Mouse (Mus musculus) limb, embryonic 15.5 days (tissue): Measurements from ENCODE around the gene Mbnl1. TPM values are rescaled to one million over a fixed set of nuclear protein-coding genes. Genes with fewer than 3 reads are reported as not detected.
A peak's percentile ranks its signal among the peaks of the same experiment; 100 is the strongest.

Source experiments
- ATAC-seq: fragments of 200-750 bp; cut with Nextera tagmentation; 2 replicates; pipeline ENCODE4 v1.8.0; 2017; ENCODE audit warnings: low read depth, moderate TSS enrichment; ENCODE audit not compliant: insufficient number of reproducible peaks, low FRiP score, low TSS enrichment
- H3K27ac ChIP-seq: fragments of 300-500 bp; sonication (generic); 2 replicates; pipeline ENCODE4 v1.5.1; 2015; ENCODE audit warnings: moderate library complexity, mild to moderate bottlenecking, inconsistent platforms
- H3K27me3 ChIP-seq: fragments of 300-500 bp; sonication (generic); 2 replicates; pipeline ENCODE4 v1.6.1; 2015; ENCODE audit warnings: inconsistent platforms
- H3K36me3 ChIP-seq: fragments of 300-500 bp; sonication (generic); 2 replicates; pipeline ENCODE4 v1.6.1; 2015; ENCODE audit warnings: inconsistent platforms
- H3K4me1 ChIP-seq: fragments of 300-500 bp; sonication (generic); 2 replicates; pipeline ENCODE4 v1.6.1; 2015; ENCODE audit warnings: inconsistent platforms
- H3K4me2 ChIP-seq: fragments of 300-500 bp; sonication (generic); 2 replicates; pipeline ENCODE4 v1.6.1; 2015; ENCODE audit warnings: mild to moderate bottlenecking, inconsistent platforms
- H3K4me3 ChIP-seq: fragments of 300-500 bp; sonication (generic); 2 replicates; pipeline ENCODE4 v1.5.1; 2015; ENCODE audit warnings: mild to moderate bottlenecking, inconsistent platforms
- H3K9ac ChIP-seq: fragments of 300-500 bp; sonication (generic); 2 replicates; pipeline ENCODE4 v1.6.1; 2015; ENCODE audit warnings: inconsistent platforms
- H3K9me3 ChIP-seq: fragments of 300-500 bp; sonication (generic); 2 replicates; pipeline ENCODE4 v1.6.1; 2016; ENCODE audit warnings: inconsistent platforms
- WGBS: fragments of 180-500 bp; shearing (Covaris S2); methylation state at CpG from one replicate; pipeline ENCODE4 v1.1.7; 2015; 5-methylcytosine and 5-hydroxymethylcytosine counted together
- polyA plus RNA-seq: library from polyadenylated mRNA; unstranded; fragments of >200 nt; fragmentation: Nextera tagmentation; extraction: Ambion mirVana; gene quantifications from 2 replicates; pipeline ENCODE4 v1.2.1, GENCODE M21; 2015

The Mbnl1 gene
- polyA plus RNA-seq, 1 experiment from 2014 or later, result 109 TPM

- Histone ChIP-seq H3K4me2 (no peak overlapping the region), H3K4me3 (no peak overlapping the region), H3K9me3 (no peaks in the 10 kb centered on the region), H3K4me1 (peaks cover 14% of the 10 kb centered on the region; the same call in 1 of the 2 replicates), H3K36me3 (no peaks in the 10 kb centered on the region), H3K27me3 (no peaks in the 10 kb centered on the region), H3K9ac (no peak overlapping the region), H3K27ac (no peak overlapping the region)
- WGBS, result 66% methylated on average over 2 of the region's 2 CpGs
- no peak for ATAC-seq
Observed at GRCm38 (mm10) chr3:60498151-60498550, 25.5 kb downstream of the Mbnl1 start.

- Histone ChIP-seq H3K36me3 (no peaks in the 10 kb centered on the region), H3K27me3 (no peaks in the 10 kb centered on the region), H3K27ac (no peak overlapping the region), H3K4me2 (no peak overlapping the region), H3K4me1 (peaks cover 14% of the 10 kb centered on the region; the same call in 1 of the 2 replicates), H3K9me3 (no peaks in the 10 kb centered on the region), H3K4me3 (no peak overlapping the region), H3K9ac (no peak overlapping the region)
- 74% methylated on average over 3 of the region's 3 CpGs for WGBS
- ATAC-seq, result no peak
Observed at GRCm38 (mm10) chr3:60498646-60499045, 26.0 kb downstream of the Mbnl1 start.

- Histone ChIP-seq H3K4me2 (no peak overlapping the region), H3K4me3 (no peak overlapping the region), H3K36me3 (no peaks in the 10 kb centered on the region), H3K4me1 (peaks cover 14% of the 10 kb centered on the region; the same call in 1 of the 2 replicates), H3K27ac (no peak overlapping the region), H3K27me3 (no peaks in the 10 kb centered on the region), H3K9ac (no peak overlapping the region), H3K9me3 (no peaks in the 10 kb centered on the region)
- WGBS, result 43% methylated on average over 6 of the region's 6 CpGs
- no peak for ATAC-seq
Observed at GRCm38 (mm10) chr3:60499157-60499578, 26.5 kb downstream of the Mbnl1 start.

- 46% methylated on average over 7 of the region's 7 CpGs for whole genome bisulfite sequencing
- H3K4me2 ChIP-seq, result peak overlapping the region; percentile 49
- 0 out of 2 replicates have a peak overlapping the region, but pooled peaks have one; percentile 90 for H3K9ac ChIP-seq
- H3K4me3 ChIP-seq, result peak overlapping the region; percentile 93
- H3K9me3 ChIP-seq, result no peaks in the 10 kb centered on the region
- no peak for ATAC-seq
- H3K27me3 ChIP-seq, result no peaks in the 10 kb centered on the region
- H3K4me1 ChIP-seq, result peaks cover 14% of the 10 kb centered on the region; the same call in 1 of the 2 replicates
- H3K36me3 ChIP-seq, result no peaks in the 10 kb centered on the region
- peak overlapping the region; percentile 99 for H3K27ac ChIP-seq
Observed at GRCm38 (mm10) chr3:60499718-60500450, 27.3 kb downstream of the Mbnl1 start.

- H3K4me2 ChIP-seq, result peak overlapping the region; percentile 49
- WGBS, result under 1% methylated on average over 77 of the region's 96 CpGs
- peak; percentile 85 for ATAC-seq
Observed at GRCm38 (mm10) chr3:60500571-60501527, 28.2 kb downstream of the Mbnl1 start.

GRCm38 (mm10) chr3:60501561-60502151 is 29.0 kb downstream of the Mbnl1 start:
- Histone ChIP-seq H3K4me1 (peaks cover 16% of the 10 kb centered on the region; the same call in 1 of the 2 replicates), H3K27me3 (no peaks in the 10 kb centered on the region), H3K9me3 (no peaks in the 10 kb centered on the region), H3K36me3 (no peaks in the 10 kb centered on the region), H3K4me2 (peak overlapping the region; percentile 49), H3K27ac (peak overlapping the region; percentile 99), H3K4me3 (peak overlapping the region; percentile 93), H3K9ac (peak overlapping the region; percentile 90)
- peak; percentile 87 for ATAC-seq
- WGBS, result under 1% methylated on average over 29 of the region's 29 CpGs

More at GRCm38 (mm10) chr3:60500571-60501527, 28.2 kb downstream of the Mbnl1 start:
- H3K4me3 ChIP-seq, result peak overlapping the region; percentile 93
- H3K27ac ChIP-seq, result peak overlapping the region; percentile 99
- H3K9me3 ChIP-seq, result no peaks in the 10 kb centered on the region
- H3K27me3 ChIP-seq, result no peaks in the 10 kb centered on the region
- H3K4me1 ChIP-seq, result peaks cover 16% of the 10 kb centered on the region; the same call in 1 of the 2 replicates
- H3K36me3 ChIP-seq, result no peaks in the 10 kb centered on the region
- peak overlapping the region; percentile 90 for H3K9ac ChIP-seq

- peak overlapping the region; percentile 49 for H3K4me2 ChIP-seq
- no peaks in the 10 kb centered on the region for H3K27me3 ChIP-seq
- H3K4me3 ChIP-seq, result peak overlapping the region; percentile 93
- H3K36me3 ChIP-seq, result no peaks in the 10 kb centered on the region
- H3K9me3 ChIP-seq, result no peaks in the 10 kb centered on the region
- peaks cover 16% of the 10 kb centered on the region; the same call in 1 of the 2 replicates for H3K4me1 ChIP-seq
- peak overlapping the region; percentile 99 for H3K27ac ChIP-seq
- ATAC-seq, result 0 out of 2 replicates have a peak, but pooled peaks have one; percentile 0
- 8% methylated on average over 7 of the region's 7 CpGs for WGBS
- peak overlapping the region; percentile 90; the same call in 1 of the 2 replicates for H3K9ac ChIP-seq
Observed at GRCm38 (mm10) chr3:60502155-60502987, 29.7 kb downstream of the Mbnl1 start.

GRCm38 (mm10) chr3:60503196-60503595 is 30.6 kb downstream of the Mbnl1 start:
- Histone ChIP-seq H3K4me2 (peak overlapping the region; percentile 49), H3K36me3 (no peaks in the 10 kb centered on the region), H3K9me3 (no peaks in the 10 kb centered on the region), H3K4me3 (peak overlapping the region; percentile 93), H3K4me1 (peaks cover 16% of the 10 kb centered on the region; the same call in 1 of the 2 replicates), H3K9ac (no peak overlapping the region), H3K27ac (peak overlapping the region; percentile 99), H3K27me3 (no peaks in the 10 kb centered on the region)
- 31% methylated on average over 7 of the region's 7 CpGs for WGBS
- ATAC-seq, result no peak

GRCm38 (mm10) chr3:60504775-60505430 is 32.3 kb downstream of the Mbnl1 start:
- no peak overlapping the region for H3K4me3 ChIP-seq
- peaks cover 3% of the 10 kb centered on the region; the same call in 1 of the 2 replicates for H3K4me1 ChIP-seq
- no peak overlapping the region for H3K27ac ChIP-seq
- H3K4me2 ChIP-seq, result no peak overlapping the region
- H3K9ac ChIP-seq, result no peak overlapping the region
- no peak for ATAC-seq
- no peaks in the 10 kb centered on the region for H3K27me3 ChIP-seq
- no peaks in the 10 kb centered on the region for H3K36me3 ChIP-seq
- 58% methylated on average over 5 of the region's 5 CpGs for whole genome bisulfite sequencing
- no peaks in the 10 kb centered on the region for H3K9me3 ChIP-seq

- no peak overlapping the region for H3K4me3 ChIP-seq
- no peak for ATAC-seq
- no peaks in the 10 kb centered on the region for H3K36me3 ChIP-seq
- H3K9ac ChIP-seq, result no peak overlapping the region
- H3K9me3 ChIP-seq, result no peaks in the 10 kb centered on the region
- H3K27me3 ChIP-seq, result no peaks in the 10 kb centered on the region
- no peak overlapping the region for H3K4me2 ChIP-seq
- peaks cover 3% of the 10 kb centered on the region; the same call in 1 of the 2 replicates for H3K4me1 ChIP-seq
- 80% methylated on average over 5 of the region's 5 CpGs for WGBS
- no peak overlapping the region for H3K27ac ChIP-seq
Observed at GRCm38 (mm10) chr3:60506821-60507220, 34.2 kb downstream of the Mbnl1 start.
